In the genomic region with DNA sequence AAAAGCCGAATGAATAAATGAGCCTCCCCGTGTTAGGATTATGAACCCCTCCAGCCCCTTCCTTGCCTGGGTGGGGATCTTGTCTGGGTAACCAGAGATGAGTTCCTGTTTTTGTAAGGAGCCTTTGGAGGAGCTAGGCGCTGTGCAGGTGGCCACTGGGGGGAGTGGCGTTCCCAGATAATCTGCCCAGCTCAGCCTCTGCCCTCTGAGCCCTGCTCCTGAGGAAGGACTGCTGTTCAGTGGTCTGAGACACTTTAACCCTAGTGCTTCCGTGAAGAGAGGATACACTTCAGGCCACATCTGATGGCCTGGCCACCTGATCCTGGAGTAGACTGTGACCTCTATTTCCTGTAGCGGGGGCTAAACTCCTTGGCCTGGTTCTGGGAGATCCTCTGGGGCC, we compare ENCODE assay signal across 9 mouse cellular contexts. TPM values are rescaled to one million over a fixed set of nuclear protein-coding genes. Genes with fewer than 3 reads are reported as not detected.
DNase-seq lines count a peak whose midpoint lies in the region; ATAC-seq and TF ChIP-seq lines count a peak whose summit lies in the region.
"Had no signal": no experiment of that assay in that cellular context is flagged by ENCODE, and none has a peak within 500 bp of the region (broad histone marks: within the 10 kb centered on the region; RNA-seq: fewer than 3 reads in every experiment).

No protein-coding gene starts in this region.

- no peaks in the 10 kb centered on the region for H3K36me3 ChIP-seq in heart, postnatal 0 days (replicated peaks; ENCODE audit: control insufficient read depth, insufficient read depth, low read length)
- no peaks in the 10 kb centered on the region for H3K36me3 ChIP-seq in lung, embryonic 16.5 days (ENCODE audit: control insufficient read depth, insufficient read depth, low read length)
- no peaks in the 10 kb centered on the region for H3K36me3 ChIP-seq in stomach, embryonic 16.5 days (ENCODE audit: control insufficient read depth, insufficient read depth, low read length)

- no peaks in the 10 kb centered on the region; the same call in 1 of the 2 replicates for H3K4me1 ChIP-seq in heart, postnatal 0 days (ENCODE audit: control insufficient read depth, insufficient read depth)
- no peaks in the 10 kb centered on the region for H3K4me1 ChIP-seq in bone marrow, adult 2 months (ENCODE audit: control insufficient read depth, insufficient read depth, low read length)
- H3K4me1 ChIP-seq in lung, embryonic 16.5 days (replicated peaks; ENCODE audit: control insufficient read depth, insufficient read depth, low read length), result 0 out of 2 replicates have a peak, but pooled peaks cover 2% of the 10 kb centered on the region
- peaks cover 8% of the 10 kb centered on the region; the same call in 1 of the 2 replicates for H3K4me1 ChIP-seq in stomach, embryonic 16.5 days (ENCODE audit: control insufficient read depth, insufficient read depth, low read length)

- no peaks in the 10 kb centered on the region for H3K9me3 ChIP-seq in heart, postnatal 0 days (replicated peaks; ENCODE audit: control insufficient read depth, low read length)
- H3K9me3 ChIP-seq in lung, embryonic 16.5 days (ENCODE audit: control insufficient read depth, low read length), result no peaks in the 10 kb centered on the region
- no peaks in the 10 kb centered on the region for H3K9me3 ChIP-seq in stomach, embryonic 16.5 days (replicated peaks; ENCODE audit: control insufficient read depth, low read length)

- no peaks in the 10 kb centered on the region for H3K27me3 ChIP-seq in heart, postnatal 0 days (ENCODE audit: control insufficient read depth, insufficient read depth, low read length)
- no peaks in the 10 kb centered on the region for H3K27me3 ChIP-seq in lung, embryonic 16.5 days (ENCODE audit: control insufficient read depth, insufficient read depth, low read depth, low read length)
- no peaks in the 10 kb centered on the region for H3K27me3 ChIP-seq in stomach, embryonic 16.5 days (ENCODE audit: control insufficient read depth, insufficient read depth, low read length)

- DNase-seq in heart, postnatal 0 days (ENCODE audit: low spot score), result no peak
- DNase-seq in heart, adult 8-10 months (ENCODE audit: low spot score), result no peak
- peak; percentile 19 for DNase-seq in kidney, adult 11 months
- no peak for DNase-seq in spleen, postnatal 14 days (ENCODE audit: low spot score in 2 of 2)
- no peak for DNase-seq in layer of hippocampus, postnatal 25 days (ENCODE audit: extremely low spot score in 1 of 2, low spot score in 1 of 2)

- no peak for TF ChIP-seq EP300 in heart, postnatal 0 days (IDR thresholded peaks at IDR 0.05; ENCODE audit: low read depth)

- no peak overlapping the region for H3K27ac ChIP-seq in heart, postnatal 0 days (ENCODE audit: low read depth)
- no peak overlapping the region for H3K27ac ChIP-seq in bone marrow, adult 2 months (ENCODE audit: control insufficient read depth, insufficient read depth, low read depth, low read length, poor library complexity)
- no peak overlapping the region for H3K27ac ChIP-seq in lung, embryonic 16.5 days (ENCODE audit: low read length)
- H3K27ac ChIP-seq in stomach, embryonic 16.5 days (ENCODE audit: low read length), result no peak overlapping the region

- peak; percentile 40 for TF ChIP-seq CTCF in heart, postnatal 0 days (IDR thresholded peaks at IDR 0.05; ENCODE audit: low read depth)
- TF ChIP-seq CTCF in bone marrow, adult 2 months (IDR thresholded peaks at IDR 0.05; ENCODE audit: control insufficient read depth, insufficient read depth, low read length), result peak; percentile 29; the same call in 1 of the 2 replicates

- WGBS in heart, postnatal 0 days, result 20% methylated on average over 6 of the region's 6 CpGs
- WGBS in bone marrow, adult 2 months, result 19% methylated on average over 6 of the region's 6 CpGs
- 10% methylated on average over 6 of the region's 6 CpGs for WGBS in lung, embryonic 16.5 days
- WGBS in stomach, embryonic 16.5 days, result 20% methylated on average over 6 of the region's 6 CpGs

- H3K4me2 ChIP-seq in heart, postnatal 0 days (ENCODE audit: low read depth, low read length), result no peak overlapping the region
- H3K4me2 ChIP-seq in lung, embryonic 16.5 days (ENCODE audit: low read depth, low read length), result no peak overlapping the region
- no peak overlapping the region for H3K4me2 ChIP-seq in stomach, embryonic 16.5 days (ENCODE audit: low read depth, low read length)

- H3K4me3 ChIP-seq in heart, postnatal 0 days (ENCODE audit: low read depth, low read length), result no peak overlapping the region
- H3K4me3 ChIP-seq in bone marrow, adult 2 months (replicated peaks; ENCODE audit: control insufficient read depth, low read depth, low read length), result no peak overlapping the region
- H3K4me3 ChIP-seq in lung, embryonic 16.5 days (ENCODE audit: low read length), result no peak overlapping the region
- H3K4me3 ChIP-seq in stomach, embryonic 16.5 days (replicated peaks; ENCODE audit: low read length), result no peak overlapping the region
- H3K4me3 ChIP-seq: myocyte had no signal

- TF ChIP-seq POLR2A in bone marrow, adult 2 months (IDR thresholded peaks at IDR 0.05; ENCODE audit: borderline replicate concordance, control insufficient read depth, low read depth, low read length), result no peak

- ATAC-seq in heart, postnatal 0 days (ENCODE audit: insufficient read depth, low read depth), result peak; percentile 53; the same call in 1 of the 2 replicates
- peak; percentile 75 for ATAC-seq in lung, embryonic 16.5 days (ENCODE audit: low read depth)
- ATAC-seq in stomach, embryonic 16.5 days (ENCODE audit: insufficient read depth, low FRiP score), result peak; percentile 76; the same call in 1 of the 2 replicates

- H3K9ac ChIP-seq in heart, postnatal 0 days (replicated peaks; ENCODE audit: low read depth, low read length), result no peak overlapping the region
- no peak overlapping the region for H3K9ac ChIP-seq in lung, embryonic 16.5 days (ENCODE audit: low read length)
- no peak overlapping the region for H3K9ac ChIP-seq in stomach, embryonic 16.5 days (ENCODE audit: low read length)

RNA-seq across cellular contexts. Expression of a gene that starts 7.2 kb away (rescaled TPM):
- total RNA-seq in heart, postnatal 0 days (2014; rRNA removed; ENCODE audit: low replicate concordance), result 23.8 and 27.0 TPM in 2 replicates
- 70.2 and 75.4 TPM in 2 replicates for polyA plus RNA-seq in heart, postnatal 0 days (2015; fragmentation: Nextera tagmentation; extraction: Ambion mirVana)
- total RNA-seq in heart, adult 8-10 months (2022), result 10 to 100 TPM; 74.5 to 90.1 (median 75.6) TPM
- polyA plus RNA-seq in bone marrow, adult 2 months (2011; ENCODE audit: insufficient read depth, insufficient read length, low replicate concordance, missing spikeins), result 128 and 151 TPM in 2 replicates
- 56.0 and 70.7 TPM in 2 replicates for polyA plus RNA-seq in lung, embryonic 16.5 days (2015; fragmentation: Nextera tagmentation; extraction: Ambion mirVana)
- 33.1 and 35.0 TPM in 2 replicates for polyA plus RNA-seq in stomach, embryonic 16.5 days (2015; fragmentation: Nextera tagmentation; extraction: Ambion mirVana)
- total RNA-seq in layer of hippocampus, postnatal 25 days (2021), result 10 to 100 TPM; 53.3 to 55.2 TPM
